Mouse (Mus musculus) CD4-positive naive resting alpha-beta T cell, adult 57 days (primary cell): ENCODE results near the gene Gba2. TPM values are rescaled to one million over a fixed set of nuclear protein-coding genes. Genes with fewer than 3 reads are reported as not detected.

Source experiments
- total RNA-seq: library from RNA; stranded (reverse); gene quantifications from one replicate; pipeline ENCODE4 v1.2.4, GENCODE M21; 2023

The Gba2 gene
- total RNA-seq, result 37.6 TPM

GRCm38 (mm10) chr4:43578376-43579204 is at the start of gene Gba2, which contains the start of gene Rgp1:
Gba2 (minus strand) TSS chr4:43578873.
Rgp1 (plus strand) TSS chr4:43578715.

DNA sequence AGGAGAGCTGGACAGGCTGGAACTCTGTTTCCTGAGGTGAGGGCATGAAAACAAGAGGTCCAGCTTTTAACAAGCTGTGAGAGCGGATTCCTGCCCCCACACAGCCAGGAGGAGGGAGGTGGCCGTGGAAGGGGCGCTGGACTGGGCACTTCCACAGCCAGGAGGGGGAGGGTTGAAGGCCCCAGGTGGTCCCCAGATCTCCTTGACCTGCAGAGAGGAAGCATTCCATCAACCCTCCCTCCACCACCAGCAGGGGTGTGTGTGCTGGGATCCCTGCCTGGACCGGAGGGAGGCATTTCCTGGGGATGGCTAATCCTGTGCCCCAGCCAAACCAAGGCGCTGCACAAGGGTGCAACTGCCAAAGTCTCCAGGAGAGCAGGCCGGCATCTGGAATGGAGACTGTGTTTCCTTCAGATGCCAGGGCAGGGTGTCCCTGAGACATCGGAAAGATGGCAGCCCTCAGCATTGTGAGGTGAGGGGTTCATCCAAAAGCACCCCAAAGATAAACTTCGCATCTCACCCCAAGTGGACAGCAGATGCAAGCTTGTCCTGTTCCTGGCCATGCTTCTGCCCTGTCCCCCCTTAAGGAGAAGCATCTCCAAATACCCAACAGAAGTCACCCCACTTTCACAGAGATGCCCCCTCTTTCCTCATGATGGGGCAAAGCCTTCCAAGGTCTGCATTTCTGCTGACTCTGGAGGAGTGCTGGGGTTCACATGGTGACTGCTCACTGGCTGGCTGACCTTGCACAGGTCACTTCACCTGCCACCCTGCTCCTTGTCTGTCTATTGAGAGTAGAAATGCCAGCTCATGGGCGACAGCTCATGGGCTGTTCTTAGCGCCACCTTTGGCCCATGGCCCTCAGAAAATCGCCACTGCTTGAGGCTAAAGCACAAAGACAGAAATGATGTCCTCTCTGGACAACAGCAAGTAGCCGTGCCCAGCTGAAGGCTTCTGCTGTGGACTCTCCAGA is 6.1 kb upstream of the Gba2 start, which contains the start of gene Msmp:
Gene Msmp (minus strand): TSS at position 51 of the 973 bp plus-strand sequence.

DNA sequence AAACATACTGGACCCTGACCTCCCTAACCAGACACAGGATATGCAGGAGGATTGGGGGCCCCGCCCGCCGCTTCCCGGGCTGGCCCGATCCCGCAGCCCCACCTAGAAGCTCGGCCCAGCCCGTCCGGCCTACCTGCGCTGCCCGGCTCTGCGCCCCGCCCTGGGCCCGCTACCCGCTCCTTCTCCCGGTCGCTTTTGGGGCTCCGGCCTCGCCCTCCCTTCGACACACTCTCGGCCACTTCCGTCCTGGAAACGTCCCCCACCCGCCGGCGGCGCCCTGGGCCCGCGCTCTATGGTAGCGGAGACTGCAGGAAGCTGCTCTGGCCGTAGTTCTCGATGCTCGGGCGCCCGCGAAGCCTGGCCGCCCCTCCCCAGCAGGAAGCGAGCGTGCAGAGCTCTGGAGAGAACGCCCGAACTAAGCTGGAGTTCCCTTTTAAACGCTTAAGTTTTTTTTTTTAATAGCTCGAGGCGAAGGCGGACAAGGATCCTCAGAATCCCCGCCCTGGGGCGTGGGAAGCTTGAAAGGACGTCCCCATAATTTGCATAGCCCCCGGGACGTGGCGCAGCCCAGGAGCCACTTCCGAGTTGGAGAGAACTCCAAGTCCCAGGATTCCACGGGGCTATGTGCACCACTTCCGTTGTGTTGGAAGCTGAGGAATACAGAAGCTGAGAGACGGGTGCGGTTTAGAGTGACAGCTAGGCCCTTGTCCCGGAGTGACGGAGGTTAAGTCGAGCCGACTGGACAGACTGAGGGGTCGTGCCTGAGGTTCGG is 16.5 kb downstream of the Gba2 start, which contains the start of the genes Creb3 and Tln1:
Gene Creb3 (plus strand): TSS at position 336 of the 772 bp plus-strand sequence.
Gene Tln1 (minus strand): TSS at position 695 of the 772 bp plus-strand sequence.

Other genes starting within 250 kb of the Gba2 start
- 0.38 TPM for gene Rusc2, start 196.9 kb downstream of the Gba2 start, total RNA-seq
- gene Fam166b, start 149.7 kb downstream of the Gba2 start, total RNA-seq, result not detected
- 49.4 TPM for gene Tesk1, start 136.9 kb downstream of the Gba2 start, total RNA-seq
- 32.7 TPM for gene Cd72, start 124.2 kb downstream of the Gba2 start, total RNA-seq
- gene Sit1, start 95.1 kb downstream of the Gba2 start, total RNA-seq, result 77.8 TPM
- gene Ccdc107, start 86.0 kb downstream of the Gba2 start, total RNA-seq, result 35.4 TPM
- gene Arhgef39, start 79.2 kb downstream of the Gba2 start, total RNA-seq, result 3.8 TPM
- not detected for gene Car9, start 71.9 kb downstream of the Gba2 start, total RNA-seq
- gene Tpm2, start 55.1 kb downstream of the Gba2 start, total RNA-seq, result 1.3 TPM
- gene Creb3, start 16.5 kb downstream of the Gba2 start, total RNA-seq, result 72.7 TPM
- 291 TPM for gene Tln1, start 16.2 kb downstream of the Gba2 start, total RNA-seq
- gene Rgp1, start 158 bp downstream of the Gba2 start, total RNA-seq, result 56.6 TPM
- not detected for gene Msmp, start 5.6 kb upstream of the Gba2 start, total RNA-seq
- gene Npr2, start 53.1 kb upstream of the Gba2 start, total RNA-seq, result not detected
- not detected for gene Spag8, start 74.7 kb upstream of the Gba2 start, total RNA-seq
- gene Hint2, start 77.6 kb upstream of the Gba2 start, total RNA-seq, result 19.1 TPM
- 4.1 TPM for gene Tmem8b, start 90.1 kb upstream of the Gba2 start, total RNA-seq
- not detected for gene Fam221b, start 90.3 kb upstream of the Gba2 start, total RNA-seq
- not detected for gene Olfr70, start 121.9 kb upstream of the Gba2 start, total RNA-seq
- not detected for gene Olfr71, start 131.4 kb upstream of the Gba2 start, total RNA-seq
- not detected for gene Hrct1, start 148.3 kb upstream of the Gba2 start, total RNA-seq
- not detected for gene Spaar, start 151.2 kb upstream of the Gba2 start, total RNA-seq
- gene Olfr159, start 192.1 kb upstream of the Gba2 start, total RNA-seq, result not detected
- not detected for gene Olfr156, start 245.0 kb upstream of the Gba2 start, total RNA-seq